Mouse (Mus musculus) right cerebral cortex, adult 2 months (tissue): ENCODE data around the gene Hist2h2aa2.
"Not testable (repeated sequence)": the region's sequence is repeated elsewhere in the genome, so short reads cannot be mapped to it uniquely, and the experiment has no call there.

ENCODE experiments used
- DNase-seq, 2 experiments: peaks; one replicate each; pipeline ENCODE4 v3.0.0; 2021 to 2022; ENCODE audit warnings: low spot score in 2 of 2

Gene Hist2h2aa2

GRCm38 (mm10) chr3:96236834-96237334 lies 3.2 kb downstream of the Hist2h2aa2 start:
- DNase-seq: no peak

DNA sequence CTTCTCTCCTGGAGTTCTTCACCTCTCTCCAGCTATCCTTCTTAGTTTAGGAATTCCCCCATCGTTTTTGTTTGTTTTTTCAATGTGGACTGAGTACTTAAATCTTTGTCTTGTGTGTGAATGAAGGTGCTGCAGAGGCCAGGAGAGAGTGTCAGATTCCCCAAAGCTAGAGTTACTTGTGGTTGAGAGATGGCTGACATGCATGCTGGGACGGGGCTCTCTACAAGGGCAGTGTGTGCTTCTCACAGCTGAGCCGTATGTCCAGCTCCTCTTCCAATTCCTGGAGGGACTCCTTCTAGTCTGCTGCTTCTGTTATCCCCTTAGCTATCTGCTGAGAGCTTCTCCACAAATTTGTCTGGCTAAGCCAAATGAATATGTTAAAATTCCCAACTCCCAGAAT lies 4.2 kb downstream of the Hist2h2aa2 start:
- DNase-seq: no peak

DNA sequence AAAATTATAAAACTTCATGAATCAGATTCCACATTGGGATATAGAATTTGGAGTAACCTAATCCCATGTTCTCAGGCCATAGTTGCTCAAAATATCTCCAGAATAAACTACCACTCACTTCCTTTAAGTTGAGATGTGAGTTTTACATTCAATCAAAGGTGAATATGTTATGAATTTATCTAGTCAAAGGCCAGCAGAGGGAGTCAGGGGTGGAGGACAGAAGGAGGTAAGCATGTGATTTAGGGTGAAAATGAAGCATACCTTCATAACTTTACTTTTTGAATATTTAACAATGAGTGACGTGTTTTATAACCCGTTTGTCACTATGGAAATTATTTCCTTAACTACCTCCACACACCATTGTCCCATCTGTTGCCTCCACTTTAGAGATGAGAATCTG lies 5.2 kb downstream of the Hist2h2aa2 start:
- DNase-seq: no peak

- DNase-seq: no peak
These were observed 8.3 kb downstream of the Hist2h2aa2 start for GRCm38 (mm10) chr3:96231758-96232120.

- no peak for DNase-seq
These were observed 8.9 kb downstream of the Hist2h2aa2 start for GRCm38 (mm10) chr3:96230910-96231757.

DNA sequence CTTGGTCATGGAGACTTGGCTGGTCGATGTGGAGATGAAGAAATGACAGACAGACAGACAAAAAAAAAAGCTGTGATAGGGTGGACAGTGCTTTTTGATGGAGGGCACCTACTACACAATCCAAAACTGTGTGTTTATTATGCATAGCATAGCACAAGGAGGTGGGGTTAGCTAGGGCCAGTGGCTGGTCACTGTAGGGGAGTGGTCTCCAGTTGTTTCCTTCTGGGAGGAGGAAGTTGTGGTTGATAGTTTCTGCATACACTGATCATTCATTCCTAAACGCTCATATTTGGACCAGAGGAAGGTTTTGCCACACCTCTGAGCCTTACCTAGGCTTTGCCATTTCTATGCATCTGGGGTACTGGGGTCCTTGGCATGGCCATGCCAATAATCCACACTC lies 9.7 kb downstream of the Hist2h2aa2 start:
- no peak for DNase-seq

DNA sequence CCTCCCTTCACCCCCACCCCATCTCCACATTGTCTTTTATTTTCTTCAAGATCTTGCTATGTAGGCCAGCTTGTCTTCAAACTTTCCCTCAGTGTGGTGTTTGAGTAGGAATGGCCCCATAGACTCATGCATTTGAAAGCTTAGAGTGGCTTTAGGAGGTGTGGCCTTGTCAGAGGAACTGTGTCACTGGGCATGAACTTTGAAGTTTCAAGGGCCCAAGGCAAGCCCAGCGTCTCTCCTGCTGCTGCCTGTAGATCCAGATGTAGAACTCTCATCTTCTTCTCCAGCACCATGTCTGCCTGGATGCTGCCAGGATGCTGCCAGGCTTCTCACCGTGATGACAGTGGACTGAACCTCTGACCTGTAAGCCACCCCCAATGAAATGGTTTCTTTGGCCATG lies 11.2 kb downstream of the Hist2h2aa2 start:
- no peak for DNase-seq

GRCm38 (mm10) chr3:96226695-96227648 lies 13.1 kb downstream of the Hist2h2aa2 start:
- DNase-seq: no peak

GRCm38 (mm10) chr3:96225421-96225820 lies 14.7 kb downstream of the Hist2h2aa2 start:
- no peak for DNase-seq

GRCm38 (mm10) chr3:96222774-96223173 lies 17.3 kb downstream of the Hist2h2aa2 start:
- DNase-seq: no peak

- DNase-seq: peak; percentile 8 to 23
These were observed 18.4 kb downstream of the Hist2h2aa2 start for GRCm38 (mm10) chr3:96221640-96222038.

GRCm38 (mm10) chr3:96220765-96221639 lies 19.1 kb downstream of the Hist2h2aa2 start, which contains the start of the genes Hist2h2ac and Hist2h2be:
Gene Hist2h2ac (minus strand): TSS chr3:96220880.
Gene Hist2h2be (plus strand): TSS chr3:96221119.
- DNase-seq: peak; percentile 85 to 90

- not testable (repeated sequence) for DNase-seq
These were observed 19.8 kb downstream of the Hist2h2aa2 start for GRCm38 (mm10) chr3:96220131-96220764.

GRCm38 (mm10) chr3:96219661-96220130 lies 20.4 kb downstream of the Hist2h2aa2 start, which contains the start of the genes Bola1 and Hist2h2ab:
Gene Bola1 (minus strand): TSS chr3:96219709.
Gene Hist2h2ab (plus strand): TSS chr3:96219865.
- peak; percentile 74 to 84 for DNase-seq

DNA sequence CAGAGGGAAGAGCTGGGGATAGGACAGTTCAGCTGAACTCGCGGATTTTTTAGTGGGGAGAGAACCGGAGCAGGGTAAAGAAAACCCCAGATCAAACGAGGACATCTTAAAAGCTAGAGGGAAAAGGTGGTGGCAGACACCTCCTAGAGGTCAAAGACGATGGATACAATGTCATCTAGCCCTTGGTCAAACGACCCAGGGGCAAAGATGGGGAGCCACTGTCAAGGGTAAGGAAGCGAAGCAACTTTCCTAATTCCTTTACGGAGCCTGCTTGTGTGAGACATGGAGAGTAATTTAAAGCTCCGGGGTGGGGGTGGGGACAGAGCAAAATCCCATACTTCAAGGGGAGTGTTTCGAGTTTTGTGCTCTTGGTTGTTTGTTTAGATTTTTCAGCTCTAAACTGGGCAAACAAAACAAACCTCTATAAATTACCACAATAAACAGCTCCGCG lies 20.9 kb downstream of the Hist2h2aa2 start:
- DNase-seq: peak in 1 of 2 experiments; percentile 46

DNA sequence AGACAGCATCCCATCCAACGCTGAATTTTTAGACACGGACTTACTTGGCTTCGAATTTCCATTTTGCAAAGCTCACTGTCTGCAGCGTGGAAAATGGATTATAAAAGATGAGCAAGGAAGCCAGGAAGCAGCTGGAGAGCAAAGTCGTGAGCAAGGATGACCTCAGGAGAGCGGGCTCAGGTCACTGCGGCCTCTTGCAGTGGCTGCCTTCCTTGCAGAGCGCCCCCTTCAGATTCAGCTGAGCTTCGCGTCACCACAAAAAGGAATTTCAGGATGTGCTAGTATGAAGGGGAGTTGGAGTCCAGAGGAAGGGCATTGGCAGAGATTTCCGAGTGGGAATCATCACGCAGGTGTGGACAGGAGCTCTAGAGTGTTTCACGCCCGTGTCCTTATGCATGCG lies 30.8 kb downstream of the Hist2h2aa2 start:
- no peak for DNase-seq

DNA sequence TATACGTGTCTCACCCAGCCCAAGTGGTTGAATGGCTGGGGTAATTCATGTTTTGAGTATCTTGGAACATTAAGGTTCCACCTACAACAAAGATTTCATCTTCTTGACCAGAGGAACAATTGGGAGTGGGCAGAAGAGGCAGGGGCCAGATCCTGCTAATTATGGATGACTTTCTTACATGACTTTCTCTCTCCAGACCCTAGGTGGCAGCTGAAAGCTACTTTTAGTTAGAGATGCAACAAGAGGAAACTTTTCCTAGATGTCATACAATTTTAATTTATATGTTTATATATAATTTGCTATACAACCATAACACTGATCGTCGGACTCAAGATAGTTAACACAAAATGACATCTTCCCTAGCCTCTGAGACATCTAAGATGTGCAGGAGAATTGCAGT lies 32.3 kb downstream of the Hist2h2aa2 start:
- DNase-seq: no peak

- DNase-seq: no peak
These were observed 40.3 kb downstream of the Hist2h2aa2 start for GRCm38 (mm10) chr3:96199731-96200130.

DNA sequence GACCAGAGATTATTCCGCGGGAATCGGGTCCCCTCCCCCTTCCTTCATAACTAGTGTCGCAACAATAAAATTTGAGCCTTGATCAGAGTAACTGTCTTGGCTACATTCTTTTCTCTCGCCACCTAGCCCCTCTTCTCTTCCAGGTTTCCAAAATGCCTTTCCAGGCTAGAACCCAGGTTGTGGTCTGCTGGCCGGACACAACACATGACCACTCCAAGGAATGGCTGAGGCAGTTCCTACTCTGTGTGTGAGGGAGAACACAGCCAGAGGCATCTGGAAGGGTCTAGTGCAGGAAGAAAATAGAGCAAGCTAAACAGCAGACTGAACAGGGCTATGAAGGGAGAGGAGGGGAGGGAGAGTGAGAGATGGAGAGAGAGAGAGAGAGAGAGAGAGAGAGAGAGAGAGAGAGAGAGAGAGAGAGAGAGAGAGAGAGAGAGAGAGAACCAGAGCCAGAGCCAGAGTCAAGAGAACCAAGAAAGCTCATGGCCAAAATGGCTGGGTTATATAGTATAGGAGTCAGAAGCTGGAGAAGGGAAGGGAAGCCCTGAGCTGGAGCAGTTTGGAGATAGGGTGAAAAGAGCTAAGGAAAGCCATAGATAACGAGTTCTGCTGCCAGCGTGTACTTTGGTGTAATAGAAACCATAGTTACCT lies 41.4 kb downstream of the Hist2h2aa2 start:
- not testable (repeated sequence) for DNase-seq

- no peak for DNase-seq
These were observed 41.9 kb downstream of the Hist2h2aa2 start for GRCm38 (mm10) chr3:96198181-96198580.
